Mouse (Mus musculus): ENCODE data around the gene Zmynd8. TPM values are rescaled to one million over a fixed set of nuclear protein-coding genes. Genes with fewer than 3 reads are reported as not detected.

The Zmynd8 gene
- polyA plus RNA-seq, 1 experiment from 2014 or later, result 72.1 TPM

- H3K9ac ChIP-seq, result no peak overlapping the region
- no peak overlapping the region for H3K4me3 ChIP-seq
- 12% methylated on average over 11 of the region's 11 CpGs for WGBS
Measured at GRCm38 (mm10) chr2:165741526-165742050, 157.2 kb downstream of the Zmynd8 start.

GRCm38 (mm10) chr2:165740982-165741381 is 157.8 kb downstream of the Zmynd8 start:
- Histone ChIP-seq H3K4me1 (peaks cover 20% of the 10 kb centered on the region), H3K9me3 (replicated peaks) (no peaks in the 10 kb centered on the region), H3K27ac (peak overlapping the region; percentile 26; the same call in 1 of the 2 replicates), H3K9ac (no peak overlapping the region), H3K4me2 (replicated peaks) (no peak overlapping the region), H3K4me3 (no peak overlapping the region), H3K36me3 (no peaks in the 10 kb centered on the region), H3K27me3 (peaks cover 7% of the 10 kb centered on the region)
- WGBS, result 15% methylated on average over 9 of the region's 9 CpGs
- no peak for ATAC-seq (ENCODE audit: low FRiP score)

More at GRCm38 (mm10) chr2:165741526-165742050, 157.2 kb downstream of the Zmynd8 start:
- Histone ChIP-seq H3K9me3 (replicated peaks) (no peaks in the 10 kb centered on the region), H3K36me3 (no peaks in the 10 kb centered on the region), H3K4me1 (peaks cover 20% of the 10 kb centered on the region), H3K27ac (no peak overlapping the region), H3K27me3 (peaks cover 7% of the 10 kb centered on the region), H3K4me2 (replicated peaks) (no peak overlapping the region)
- no peak for ATAC-seq (ENCODE audit: low FRiP score)

- H3K27me3 ChIP-seq, result peaks cover 7% of the 10 kb centered on the region
- H3K4me2 ChIP-seq (replicated peaks), result no peak overlapping the region
- H3K4me3 ChIP-seq, result no peak overlapping the region
- 40% methylated on average over 4 of the region's 5 CpGs for WGBS
- no peak for ATAC-seq (ENCODE audit: low FRiP score)
- H3K27ac ChIP-seq, result no peak overlapping the region; the same call in 1 of the 2 replicates
- no peak overlapping the region for H3K9ac ChIP-seq
- H3K4me1 ChIP-seq, result peaks cover 18% of the 10 kb centered on the region
- H3K36me3 ChIP-seq, result no peaks in the 10 kb centered on the region
- no peaks in the 10 kb centered on the region for H3K9me3 ChIP-seq (replicated peaks)
Measured at GRCm38 (mm10) chr2:165740381-165740780, 158.4 kb downstream of the Zmynd8 start.

- no peak overlapping the region for H3K27ac ChIP-seq
Measured at GRCm38 (mm10) chr2:165736297-165736696, 162.5 kb downstream of the Zmynd8 start.

More at GRCm38 (mm10) chr2:165736297-165736696, 162.5 kb downstream of the Zmynd8 start:
- H3K4me3 ChIP-seq, result no peak overlapping the region
- 71% methylated on average over 2 of the region's 2 CpGs for WGBS
- no peak overlapping the region for H3K4me2 ChIP-seq (replicated peaks)
- ATAC-seq (ENCODE audit: low FRiP score), result no peak
- no peaks in the 10 kb centered on the region for H3K36me3 ChIP-seq
- no peak overlapping the region for H3K9ac ChIP-seq
- H3K27me3 ChIP-seq, result no peaks in the 10 kb centered on the region
- no peaks in the 10 kb centered on the region for H3K9me3 ChIP-seq (replicated peaks)
- peaks cover 15% of the 10 kb centered on the region for H3K4me1 ChIP-seq

Small RNA genes lying within 50 kb of the gene (microRNA-seq; reads per million reads assigned to microRNA genes)
- not detected for gene Gm22692

Other genes with a start within 250 kb of the Zmynd8 start
- gene Ncoa3, start 93.6 kb upstream of the Zmynd8 start, polyA plus RNA-seq (2016; fragmentation: Nextera tagmentation; extraction: Ambion mirVana), result 14.9 and 15.0 TPM in 2 replicates